Mouse (Mus musculus) kidney, adult 9 months (tissue): ENCODE results near the gene Coq5.
A peak's percentile ranks its signal among the peaks of the same experiment; 100 is the strongest.

Experiments
- DNase-seq: peaks from one replicate; pipeline ENCODE4 v3.0.0; 2022

Coq5 gene

GRCm38 (mm10) chr5:115312816-115313667 is 33.6 kb downstream of the Coq5 start:
- no peak for DNase-seq

- no peak for DNase-seq
Observed at GRCm38 (mm10) chr5:115313668-115313943, 34.1 kb downstream of the Coq5 start.

GRCm38 (mm10) chr5:115316968-115317644 is 37.6 kb downstream of the Coq5 start:
- no peak for DNase-seq

- no peak for DNase-seq
Observed at GRCm38 (mm10) chr5:115317645-115318328, 38.3 kb downstream of the Coq5 start.

GRCm38 (mm10) chr5:115319004-115319940 is 39.8 kb downstream of the Coq5 start:
- peak; percentile 67 for DNase-seq

GRCm38 (mm10) chr5:115326256-115326831 is 46.9 kb downstream of the Coq5 start:
- no peak for DNase-seq

- DNase-seq: peak; percentile 96
Observed at GRCm38 (mm10) chr5:115326875-115327609, 47.6 kb downstream of the Coq5 start, which contains the start of gene Srsf9. Srsf9 (plus strand) TSS chr5:115327177.

GRCm38 (mm10) chr5:115327610-115328548 is 48.4 kb downstream of the Coq5 start:
- DNase-seq: no peak

GRCm38 (mm10) chr5:115330955-115331354 is 51.5 kb downstream of the Coq5 start:
- no peak for DNase-seq

GRCm38 (mm10) chr5:115333626-115334025 is 54.2 kb downstream of the Coq5 start:
- DNase-seq: no peak

- DNase-seq: no peak
Observed at GRCm38 (mm10) chr5:115340007-115340406, 60.5 kb downstream of the Coq5 start.

- peak; percentile 88 for DNase-seq
Observed at GRCm38 (mm10) chr5:115340577-115341313, 61.3 kb downstream of the Coq5 start, which contains the start of the genes Gatc and Triap1. Gatc (minus strand) TSS chr5:115341178. Triap1 (plus strand) TSS chr5:115341225.

- DNase-seq: no peak
Observed at GRCm38 (mm10) chr5:115341314-115342165, 62.1 kb downstream of the Coq5 start.
